Mouse (Mus musculus) liver, adult 2 months (tissue): Measurements from ENCODE around the gene Cdh3.

Experiments used
- CTCF ChIP-seq: fragments of 200-500 bp; IDR thresholded peaks from 2 replicates; pipeline ENCODE4 v1.5.1; 2011; ENCODE audit warnings: low read depth, low read length, control low read depth
- POLR2A ChIP-seq: fragments of 200-500 bp; IDR thresholded peaks from 2 replicates; pipeline ENCODE4 v1.6.1; 2011; ENCODE audit warnings: low read length, control low read depth; ENCODE audit not compliant: insufficient read depth; ENCODE audit errors: extremely low read depth

DNA sequence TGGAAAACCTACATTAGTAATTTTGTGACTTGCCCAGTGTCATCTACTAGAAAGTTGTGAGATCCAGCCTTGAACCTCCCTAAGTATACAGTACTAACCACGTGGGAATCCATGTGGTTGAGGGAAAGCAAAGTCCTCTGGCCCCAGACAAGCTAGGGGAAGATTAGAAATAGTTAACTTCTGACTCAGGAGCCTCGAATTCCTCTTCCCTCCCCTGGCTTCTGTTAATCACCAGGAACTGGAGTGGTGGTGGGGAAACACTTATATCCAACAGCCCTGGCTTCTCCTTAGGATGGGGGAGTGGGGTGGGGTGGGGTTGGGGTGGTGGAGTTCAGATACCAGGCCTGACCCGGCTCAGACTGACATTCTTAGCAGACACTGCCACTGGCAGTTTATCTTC is 8.1 kb downstream of the Cdh3 start:
- TF ChIP-seq CTCF, result no peak
- no peak for TF ChIP-seq POLR2A
